Mouse (Mus musculus) lung, postnatal 36 days (tissue): ENCODE data around the gene Daglb.
"Not testable (repeated sequence)": the region's sequence is repeated elsewhere in the genome, so short reads cannot be mapped to it uniquely, and the experiment has no call there.

Source experiments
- DNase-seq: peaks from one replicate; pipeline ENCODE4 v3.0.0; 2022; ENCODE audit warnings: mixed read lengths

Gene Daglb

DNA sequence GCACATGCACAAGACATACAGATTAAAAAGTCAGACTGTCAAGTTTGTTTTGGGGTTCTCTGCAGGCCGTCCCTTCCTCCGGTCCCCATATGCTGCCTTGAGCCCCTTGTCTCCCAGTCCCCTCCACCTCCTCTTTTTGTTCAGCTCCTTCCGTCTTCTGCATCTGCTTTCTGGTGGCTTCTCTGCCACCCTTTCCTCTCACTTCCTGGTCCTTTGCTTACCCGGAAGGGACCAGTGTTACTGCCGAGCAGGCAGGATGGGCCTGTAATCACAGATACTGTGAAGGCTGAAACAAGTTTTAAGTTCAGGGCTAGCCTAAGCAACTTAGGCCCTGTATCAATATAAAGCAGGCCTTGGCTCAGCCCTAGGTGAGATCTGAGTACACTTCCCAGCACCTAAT is 23.6 kb downstream of the Daglb start:
- DNase-seq: no peak

DNA sequence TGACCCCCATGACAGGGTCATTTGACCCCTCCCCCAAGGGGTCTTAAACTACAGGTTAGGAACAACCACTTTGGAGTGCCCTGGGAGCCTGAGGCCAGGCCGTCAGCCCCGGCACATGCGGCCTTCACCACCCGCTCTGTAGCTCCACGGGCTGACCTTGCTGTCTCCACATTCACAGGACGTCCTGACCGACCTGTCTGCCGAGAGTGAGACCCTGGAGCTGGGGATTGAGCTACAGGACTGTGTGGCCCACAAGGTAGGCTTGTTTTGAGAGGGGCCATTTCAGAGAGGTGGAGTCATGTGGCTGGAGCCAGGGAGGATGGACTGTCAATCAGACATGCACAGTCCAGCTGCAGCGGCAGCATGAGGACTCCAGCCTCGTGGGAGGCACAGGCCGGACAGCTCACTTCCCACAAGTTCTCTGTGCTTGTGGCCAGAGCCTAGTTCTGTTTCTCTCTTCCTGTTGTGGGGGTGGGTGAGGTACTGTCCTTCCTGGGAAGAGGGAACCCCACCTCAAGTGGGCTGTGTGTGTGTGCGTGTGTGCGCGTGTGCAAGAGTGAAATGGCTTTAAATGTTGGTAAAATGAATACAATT is 25.5 kb downstream of the Daglb start:
- DNase-seq: peak; percentile 41

DNA sequence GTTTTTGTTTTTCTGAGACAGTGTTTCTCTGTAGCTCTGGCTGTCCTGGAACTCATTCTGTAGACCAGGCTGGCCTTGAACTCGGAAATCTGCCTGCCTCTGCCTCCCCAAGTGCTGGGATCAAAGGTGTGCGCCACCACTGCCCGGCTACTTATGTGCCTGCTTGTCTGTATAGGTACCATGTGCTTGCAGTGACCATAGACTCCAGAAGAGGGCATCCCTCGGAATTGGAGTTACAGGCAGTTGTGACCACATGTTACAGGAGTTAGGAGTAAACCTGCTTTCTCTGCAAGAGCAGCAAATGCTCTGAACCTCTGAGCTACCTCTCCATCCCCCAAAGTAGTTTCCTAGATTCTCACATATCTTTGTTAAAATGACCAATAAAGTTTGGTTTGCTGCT is 27.4 kb downstream of the Daglb start:
- DNase-seq: no peak

DNA sequence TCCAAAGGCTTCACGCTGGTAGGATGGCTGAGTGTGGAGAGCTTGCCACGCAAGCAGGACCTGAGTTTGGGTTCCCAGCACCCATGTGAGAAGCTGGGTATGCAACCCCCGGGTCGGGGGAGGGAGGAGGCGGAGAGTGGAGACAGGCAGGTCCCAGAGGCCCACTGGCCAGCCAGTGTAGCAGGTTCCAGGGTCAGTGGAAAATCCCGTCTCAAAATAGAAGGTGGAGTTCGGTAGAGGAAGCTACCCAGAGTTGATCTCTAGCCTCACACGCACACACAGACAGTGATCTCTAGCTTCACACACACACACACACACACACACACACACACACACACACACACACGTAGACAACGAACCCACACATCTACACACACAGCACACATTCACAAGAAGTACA is 28.8 kb downstream of the Daglb start:
- DNase-seq: no peak

DNA sequence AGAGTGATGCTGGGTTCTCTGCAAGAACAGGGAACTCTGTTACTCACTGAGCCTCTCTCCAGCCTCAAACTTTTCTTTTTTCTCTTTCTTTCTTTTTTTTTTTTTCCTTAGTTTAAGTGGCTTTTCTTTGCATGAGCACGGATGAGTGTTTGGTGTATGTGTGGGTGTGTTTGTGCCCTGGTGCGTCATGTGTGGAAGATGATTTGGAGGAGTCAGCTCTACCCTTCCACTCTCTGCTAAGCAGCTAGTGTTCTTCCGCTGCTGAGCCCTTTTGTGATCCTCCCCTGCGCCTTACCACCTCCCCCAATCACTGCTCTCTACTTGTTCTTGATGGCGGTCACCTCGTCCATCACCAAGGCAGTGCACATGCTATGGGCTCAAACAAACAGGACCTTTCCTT is 31.3 kb downstream of the Daglb start:
- DNase-seq: no peak

DNA sequence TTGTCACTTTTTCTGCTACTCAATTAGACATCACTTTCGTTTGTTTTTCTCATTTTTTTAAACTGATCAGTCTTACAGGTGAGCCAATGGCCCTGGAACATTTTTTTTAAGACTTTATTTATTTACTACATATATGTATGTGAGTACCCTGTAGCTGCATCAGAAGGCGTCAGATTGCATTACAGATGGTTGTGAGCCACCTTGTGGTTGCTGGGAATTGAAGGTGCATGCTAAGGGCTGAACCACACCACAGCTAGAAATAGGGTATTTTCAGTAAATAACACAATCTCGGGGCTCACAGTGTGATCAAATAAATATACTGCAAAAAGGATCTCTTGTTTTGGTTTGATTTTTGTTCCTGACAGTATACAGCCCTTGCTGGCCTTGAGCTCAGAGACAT is 33.1 kb downstream of the Daglb start:
- DNase-seq: no peak

DNA sequence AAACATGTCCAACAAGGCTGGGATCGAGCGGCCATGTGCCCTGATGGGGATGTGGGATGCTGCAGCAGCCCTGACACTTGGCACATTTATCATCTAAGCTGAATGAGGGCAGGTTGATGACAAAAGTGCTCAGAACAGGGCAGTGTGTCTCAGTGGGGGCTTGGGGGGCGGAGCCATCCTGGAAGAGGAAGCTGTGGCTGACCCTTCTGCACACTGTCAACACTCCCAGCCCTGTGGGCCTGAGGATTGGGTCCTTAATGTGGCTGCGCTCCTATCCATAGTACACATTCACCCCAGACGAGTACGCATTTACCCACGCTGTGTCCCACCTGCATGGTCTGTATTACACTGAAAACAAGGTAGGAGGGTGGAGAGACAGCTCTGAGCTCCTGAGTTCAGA is 34.8 kb downstream of the Daglb start:
- DNase-seq: no peak

DNA sequence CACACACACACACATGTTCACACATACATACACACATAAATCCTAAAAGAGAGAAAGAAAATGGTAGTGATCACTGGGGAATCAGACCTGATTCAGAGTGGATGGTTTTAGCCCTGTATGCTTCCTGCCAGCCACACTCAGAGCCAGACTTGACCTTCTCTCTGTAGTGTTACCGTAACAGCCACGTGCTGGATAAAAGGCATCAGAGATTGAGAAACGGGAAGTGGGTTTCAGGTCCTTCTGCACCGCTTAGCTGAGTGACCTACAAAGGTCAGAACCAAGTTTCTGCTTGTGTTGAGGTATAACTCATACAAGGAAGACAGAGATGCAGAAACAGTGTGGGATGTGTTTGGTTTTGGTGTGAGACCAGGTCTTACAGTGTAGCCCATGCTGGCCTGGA is 35.3 kb downstream of the Daglb start:
- no peak for DNase-seq

DNA sequence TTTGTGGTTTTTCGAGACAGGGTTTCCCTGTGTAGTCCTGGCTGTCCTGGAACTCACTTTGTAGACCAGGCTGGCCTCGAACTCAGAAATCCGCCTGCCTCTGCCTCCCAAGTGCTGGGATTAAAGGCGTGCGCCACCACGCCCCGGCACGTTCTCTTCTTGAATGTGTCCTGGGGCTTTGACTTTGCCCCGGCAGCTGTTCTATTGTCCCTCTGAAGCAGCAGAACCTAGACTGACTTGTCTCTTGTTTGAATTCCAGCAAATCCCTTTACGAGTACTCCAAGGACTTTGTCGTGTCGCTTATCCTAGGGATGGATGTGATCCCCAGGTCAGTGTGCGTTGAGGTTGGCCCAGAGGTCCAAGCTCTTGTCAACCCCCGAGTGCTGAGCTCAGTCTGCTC is 36.3 kb downstream of the Daglb start:
- not testable (repeated sequence) for DNase-seq

DNA sequence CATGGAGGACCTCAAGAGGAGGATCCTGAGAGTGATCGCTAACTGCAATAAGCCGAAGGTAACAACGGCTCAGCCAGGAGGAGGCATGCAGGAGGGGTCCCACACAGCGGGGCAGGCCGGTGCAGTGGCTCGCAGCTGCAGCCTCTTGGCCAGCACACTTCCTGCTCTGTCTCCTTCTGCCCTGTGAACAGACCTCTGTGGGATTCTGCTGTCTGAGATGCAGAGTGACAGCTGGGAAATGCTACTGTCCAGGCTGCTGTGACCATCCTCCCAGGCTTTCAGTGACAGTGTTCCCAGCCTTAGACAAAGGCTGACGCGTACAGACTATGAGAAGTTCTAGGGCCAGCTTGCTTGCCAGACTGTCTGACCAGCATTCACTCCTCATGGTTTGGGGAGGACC is 36.8 kb downstream of the Daglb start:
- DNase-seq: no peak

DNA sequence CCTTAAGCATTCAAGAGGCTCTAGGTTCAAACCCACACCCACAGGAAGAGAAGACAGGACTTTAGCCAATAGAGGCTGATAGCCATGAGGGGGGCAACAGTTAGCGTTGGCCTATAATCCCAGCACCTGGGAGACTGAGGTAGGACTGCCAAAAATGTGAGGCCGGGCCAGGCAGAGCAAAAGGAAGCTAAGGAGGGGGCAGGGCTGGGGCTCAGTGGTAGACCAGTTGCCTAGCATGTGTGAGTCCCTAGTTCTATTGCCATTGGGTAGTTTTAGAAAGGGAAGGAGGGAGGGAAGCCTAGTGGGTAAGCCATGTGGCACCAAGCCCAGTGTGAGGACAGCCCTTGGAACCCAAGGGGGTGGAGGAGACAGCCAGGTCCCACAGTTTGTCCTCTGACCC is 37.3 kb downstream of the Daglb start:
- DNase-seq: no peak

DNA sequence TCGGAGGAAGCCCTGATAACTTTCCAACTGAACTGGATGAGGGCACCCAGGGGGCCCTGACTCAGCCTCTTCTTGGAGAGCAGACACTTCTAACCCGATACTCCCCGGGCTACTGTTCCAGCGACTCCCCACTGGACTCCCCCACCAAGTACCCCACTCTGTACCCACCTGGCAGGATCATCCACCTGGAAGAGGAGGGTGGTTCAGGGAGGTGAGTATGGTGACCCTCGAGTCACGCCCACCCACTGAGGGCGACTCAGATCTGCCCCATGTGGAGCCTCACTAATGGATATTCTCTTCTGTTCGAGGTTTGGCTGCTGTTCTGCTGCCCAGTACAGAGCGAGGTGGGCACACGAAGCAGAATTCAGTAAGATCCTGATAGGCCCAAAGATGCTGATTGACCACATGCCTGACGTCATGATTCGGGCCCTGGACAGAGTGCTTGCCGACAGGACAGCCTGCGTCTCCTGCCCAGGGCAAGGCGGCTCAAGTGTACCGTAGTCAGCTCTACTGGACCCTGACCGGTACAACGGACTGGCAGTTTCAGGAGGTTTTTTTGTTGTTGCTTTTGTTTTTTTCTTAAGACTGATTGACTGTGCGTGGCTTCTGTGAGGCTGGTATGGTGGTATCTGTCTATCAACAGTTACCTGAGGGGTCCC is 38.6 kb downstream of the Daglb start:
- no peak for DNase-seq

DNA sequence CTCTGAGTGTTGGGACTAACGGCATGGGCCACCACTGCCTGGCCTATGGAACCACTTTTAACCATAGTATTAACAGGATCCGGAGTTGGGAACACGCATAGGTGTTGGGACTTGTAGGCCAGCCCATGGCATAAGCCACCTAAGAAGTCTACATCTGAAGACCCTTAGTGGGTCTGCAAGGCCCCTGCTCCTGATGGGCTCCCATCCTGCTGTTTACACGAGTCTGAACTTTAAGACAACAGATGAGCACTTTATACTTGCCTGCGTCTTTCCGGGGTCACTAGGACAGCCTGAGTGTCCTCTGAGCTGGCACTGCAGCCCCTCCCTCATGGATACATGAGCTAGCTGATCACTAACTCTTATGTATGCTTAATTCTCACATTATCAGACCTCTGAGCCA is 39.4 kb downstream of the Daglb start:
- DNase-seq: no peak

DNA sequence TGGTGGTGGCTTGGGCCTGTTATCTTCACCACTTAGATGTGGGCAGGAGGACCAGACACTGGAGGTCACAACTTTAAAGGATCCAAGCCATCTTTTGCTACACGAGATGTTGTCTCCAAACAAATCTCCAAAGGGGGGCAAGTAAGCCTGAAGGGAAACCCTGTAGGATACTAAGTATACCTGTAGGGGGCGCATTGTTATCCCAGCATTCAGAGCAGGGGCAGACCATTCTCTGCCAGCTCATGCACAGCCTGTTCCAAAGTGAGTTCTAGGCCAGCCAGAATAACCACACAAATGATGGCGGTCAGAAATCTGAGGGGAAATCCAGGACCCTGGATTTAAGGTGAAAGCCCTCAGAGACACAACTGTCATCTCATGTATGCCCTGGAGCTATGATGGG is 40.1 kb downstream of the Daglb start:
- DNase-seq: peak; percentile 55

DNA sequence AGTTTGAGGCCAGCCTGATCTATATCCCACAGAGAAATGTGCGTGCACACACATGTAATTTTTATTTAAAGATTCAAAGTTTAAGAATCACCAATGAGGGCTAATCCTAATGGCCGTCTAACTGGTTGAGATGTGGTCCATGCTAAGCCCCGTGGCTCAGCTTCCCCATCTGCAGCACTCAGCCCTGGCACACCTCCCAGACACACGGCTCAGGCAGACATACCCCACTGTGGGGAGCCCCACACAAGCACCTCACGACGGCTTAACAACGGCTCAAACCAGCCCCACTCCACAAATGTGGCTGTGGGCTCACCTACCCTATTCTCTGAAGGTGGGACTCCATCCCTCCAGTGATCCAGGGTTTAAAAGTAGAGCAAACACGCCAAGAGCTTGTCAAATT is 40.7 kb downstream of the Daglb start:
- DNase-seq: no peak

DNA sequence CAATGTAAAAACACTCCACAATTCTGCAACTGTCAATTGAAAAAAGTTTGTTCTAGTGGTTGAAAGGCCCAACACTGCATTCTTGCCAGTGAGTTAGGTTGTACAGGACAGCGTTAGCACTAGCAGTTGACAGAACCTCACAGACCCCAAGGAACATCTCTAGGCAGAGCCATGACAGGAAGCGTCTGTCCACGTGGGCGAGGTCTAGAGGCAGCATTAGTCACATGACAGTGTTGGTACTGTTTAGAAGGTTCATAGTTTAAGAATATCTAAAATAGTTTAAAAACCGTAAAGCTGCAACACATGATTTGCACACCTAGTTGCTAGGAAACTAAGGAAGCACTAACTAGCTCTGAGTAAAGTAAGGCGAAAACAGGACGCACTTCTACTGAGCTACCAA is 41.2 kb downstream of the Daglb start:
- no peak for DNase-seq

DNA sequence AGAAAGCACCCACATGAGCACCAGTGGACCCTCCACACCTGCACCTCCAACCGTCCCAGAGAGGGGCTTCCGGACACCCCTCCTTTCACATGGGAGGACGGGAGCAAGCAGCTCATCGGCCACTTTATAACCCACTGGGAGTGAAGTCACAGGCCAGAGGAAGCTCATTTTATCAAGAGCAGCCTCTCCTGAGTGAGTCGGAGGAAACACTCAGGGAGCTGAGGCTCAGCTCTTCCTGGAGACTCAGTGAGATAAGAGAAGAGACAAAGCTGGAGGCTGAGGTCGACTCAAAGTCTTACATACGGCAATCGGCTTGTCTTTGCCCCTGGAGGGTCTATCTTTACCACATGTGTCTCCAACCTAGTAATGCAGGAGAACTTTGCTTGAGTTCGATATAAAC is 44.9 kb downstream of the Daglb start:
- no peak for DNase-seq

DNA sequence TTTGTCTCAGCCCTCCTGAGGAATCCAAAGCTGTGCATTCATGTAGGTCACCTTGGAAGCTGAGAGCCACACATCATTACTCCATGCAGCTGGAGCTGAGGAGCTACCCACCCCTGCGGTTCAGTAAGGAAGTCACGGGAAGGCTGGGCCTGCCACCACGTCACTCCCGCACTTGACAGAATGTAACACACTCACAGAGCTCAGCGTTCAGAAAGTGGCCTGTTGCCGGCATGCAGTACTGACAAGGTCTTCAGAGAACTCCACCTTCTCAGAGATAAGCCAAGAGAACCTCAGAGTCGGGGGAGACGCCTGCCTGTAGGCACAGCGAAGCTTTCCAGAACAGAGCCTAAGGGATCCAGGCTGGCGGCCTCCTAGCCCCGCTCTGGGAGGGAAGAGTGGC is 45.4 kb downstream of the Daglb start:
- peak; percentile 76 for DNase-seq

DNA sequence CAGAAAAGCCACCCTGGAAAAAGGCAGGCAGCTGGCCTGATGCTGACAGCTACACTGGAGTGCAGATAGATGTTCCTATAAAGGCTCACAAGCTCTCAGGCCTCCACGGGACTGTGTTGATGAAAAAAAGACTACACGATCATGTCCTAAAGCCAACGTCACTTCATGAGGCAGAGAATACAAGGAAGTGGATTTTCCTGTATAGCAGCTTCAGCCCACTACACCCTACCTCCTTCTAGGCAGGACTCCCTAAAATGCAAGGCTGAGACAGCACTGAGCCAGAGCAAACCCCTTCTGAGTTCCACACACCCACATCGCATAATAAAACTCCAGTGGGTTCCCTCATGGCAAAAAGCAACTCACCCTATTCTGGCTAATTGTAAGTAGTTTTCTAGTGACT is 47.2 kb downstream of the Daglb start:
- DNase-seq: peak; percentile 51

DNA sequence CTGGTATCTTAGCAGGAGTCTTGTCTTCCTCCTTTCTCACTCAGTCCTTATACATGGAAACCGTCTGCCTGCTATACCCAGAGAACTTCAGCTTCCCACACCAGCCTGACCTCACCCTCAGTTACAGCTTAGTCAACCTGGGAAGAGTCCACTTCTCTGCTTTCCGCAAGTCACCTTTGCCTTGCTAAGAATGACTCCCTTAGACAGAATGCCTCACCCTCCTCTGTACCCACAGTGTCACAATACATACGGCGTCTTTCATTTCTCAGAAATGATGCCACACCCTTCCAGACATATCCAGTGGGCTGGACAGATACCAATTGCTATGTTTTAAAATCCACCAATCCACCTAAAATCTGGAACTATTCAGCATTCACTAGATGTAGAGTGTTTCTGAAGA is 47.9 kb downstream of the Daglb start:
- peak; percentile 56 for DNase-seq

DNA sequence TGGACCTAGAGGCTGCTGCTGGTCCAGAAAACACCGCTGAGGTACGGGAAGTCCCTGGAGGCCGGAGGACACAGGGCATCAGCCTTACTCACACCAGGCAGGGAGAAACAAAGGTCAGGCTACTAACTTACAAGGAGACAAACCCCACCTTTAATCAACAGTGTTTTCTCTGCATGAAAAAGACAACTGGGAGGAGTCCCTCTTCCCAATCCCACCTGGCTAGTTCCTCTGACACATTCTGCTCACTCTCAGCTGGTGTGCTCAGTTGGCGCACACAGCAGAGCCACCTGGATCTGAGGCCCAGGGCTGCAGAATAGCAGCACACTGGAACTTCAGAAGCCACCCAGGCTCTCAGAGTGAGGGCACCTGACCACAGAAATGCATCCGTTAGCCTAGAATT is 50.5 kb downstream of the Daglb start:
- DNase-seq: no peak

DNA sequence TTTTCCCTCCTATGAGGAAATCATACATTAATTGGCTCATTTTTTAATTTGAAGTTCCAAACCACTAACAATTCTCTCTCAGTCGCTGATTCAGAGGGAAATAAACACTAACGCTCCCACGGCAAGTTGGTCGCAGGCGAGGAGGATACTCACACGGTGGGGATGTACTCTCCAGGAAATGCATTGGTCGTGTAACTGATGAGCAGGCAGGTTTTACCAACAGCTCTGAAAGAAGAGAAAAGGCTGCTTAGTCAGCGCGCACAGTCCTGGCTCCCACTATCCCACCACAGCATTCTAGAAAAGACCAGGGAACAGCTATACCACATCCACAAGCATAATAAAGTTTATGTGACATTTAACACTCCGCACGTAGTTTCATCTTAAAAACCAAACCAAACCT is 52.6 kb downstream of the Daglb start:
- DNase-seq: no peak

DNA sequence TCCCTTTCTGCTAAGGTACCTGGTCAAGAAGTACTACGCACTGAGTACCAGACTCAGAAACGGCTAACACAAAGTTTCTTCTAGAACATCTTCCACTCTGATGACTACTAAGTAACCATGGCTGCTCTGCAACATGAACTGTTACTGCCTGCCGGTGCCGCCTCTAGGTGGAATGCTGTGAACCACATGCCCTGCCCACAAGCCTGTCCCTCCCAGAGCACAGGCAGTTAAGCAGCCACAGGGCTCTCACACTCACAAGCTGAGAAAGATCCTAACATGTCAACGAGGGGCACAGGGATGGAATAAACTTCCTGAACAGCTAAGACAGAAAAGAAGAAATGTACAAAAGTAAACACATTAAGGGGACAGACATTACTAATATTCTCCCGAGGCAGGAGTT is 53.1 kb downstream of the Daglb start:
- peak; percentile 55 for DNase-seq

DNA sequence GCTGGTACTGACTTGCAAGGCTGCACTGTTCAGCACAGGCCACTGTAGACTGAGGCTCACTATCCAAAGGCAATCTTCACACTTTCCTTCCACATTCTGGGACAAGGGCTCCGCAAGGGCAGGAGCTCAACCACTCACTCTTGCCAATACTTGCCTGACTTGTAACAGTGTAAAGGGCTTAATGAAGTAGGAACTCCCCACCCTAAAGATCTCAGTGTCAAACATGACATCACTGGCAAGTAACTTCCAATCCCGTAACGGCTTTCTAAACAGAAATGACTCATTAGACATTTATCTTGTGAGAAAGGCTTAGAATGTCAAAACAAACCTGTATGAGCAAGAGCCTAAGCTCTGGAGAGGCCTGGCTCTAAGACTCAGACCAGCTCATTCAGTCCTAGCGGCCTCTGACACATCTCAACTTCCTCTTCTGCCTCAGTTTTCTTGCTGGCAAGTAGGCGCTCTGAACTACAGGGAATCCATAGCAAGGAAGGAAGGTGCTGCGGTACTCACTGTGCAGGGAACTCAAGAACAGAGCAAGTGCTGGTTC is 53.7 kb downstream of the Daglb start:
- DNase-seq: peak; percentile 47

DNA sequence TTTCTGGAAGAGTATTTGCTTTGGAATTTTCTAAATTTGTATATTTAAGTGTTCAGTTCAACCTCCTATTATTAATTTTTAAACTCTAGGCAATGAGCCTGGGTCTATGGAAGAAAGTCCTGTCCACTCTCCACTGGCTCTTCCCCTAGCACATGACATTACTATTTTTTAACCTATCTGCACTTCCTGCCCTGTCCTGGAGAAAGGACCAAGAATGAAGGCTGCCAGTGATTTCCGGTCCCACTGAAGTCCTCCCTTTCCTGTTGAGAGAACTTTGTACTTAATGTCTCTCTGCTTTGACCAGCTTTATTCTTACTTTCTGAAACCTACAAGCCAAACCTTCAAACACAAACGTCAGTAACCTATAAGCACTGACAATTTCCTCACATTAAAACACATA is 56.0 kb downstream of the Daglb start:
- peak; percentile 72 for DNase-seq
